Mouse (Mus musculus): ENCODE data around the gene Pcca.
"Not testable (repeated sequence)": the region's sequence is repeated elsewhere in the genome, so short reads cannot be mapped to it uniquely, and the experiment has no call there.

Gene Pcca

DNA sequence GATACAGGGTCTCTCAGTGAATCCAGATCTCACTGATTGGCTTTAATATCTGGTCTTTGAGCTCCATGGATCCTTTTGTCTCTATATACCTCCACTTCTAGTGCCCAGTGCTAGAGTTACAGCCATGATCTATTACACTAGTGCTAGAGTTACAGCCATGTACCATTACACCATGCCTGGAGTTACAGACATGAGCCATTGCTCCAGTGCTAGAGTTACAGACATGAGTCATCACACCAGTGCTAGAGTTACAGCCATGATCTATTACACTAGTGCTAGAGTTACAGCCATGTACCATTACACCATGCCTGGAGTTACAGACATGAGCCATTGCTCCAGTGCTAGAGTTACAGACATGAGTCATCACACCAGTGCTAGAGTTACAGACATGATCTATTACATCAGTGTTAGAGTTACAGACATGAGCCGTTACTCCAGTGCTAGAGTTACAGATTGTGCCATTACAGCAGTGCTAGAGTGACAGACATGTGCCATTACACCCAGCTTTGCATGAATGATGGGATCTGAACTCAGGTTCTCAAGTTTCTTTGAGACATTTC, 26.8 kb downstream of the Pcca start:
- not testable (repeated sequence) for DNase-seq (ENCODE audit: low spot score)

- no peak for DNase-seq (ENCODE audit: low spot score)
Measured at GRCm38 (mm10) chr14:122570862-122571261, 36.7 kb downstream of the Pcca start.

DNA sequence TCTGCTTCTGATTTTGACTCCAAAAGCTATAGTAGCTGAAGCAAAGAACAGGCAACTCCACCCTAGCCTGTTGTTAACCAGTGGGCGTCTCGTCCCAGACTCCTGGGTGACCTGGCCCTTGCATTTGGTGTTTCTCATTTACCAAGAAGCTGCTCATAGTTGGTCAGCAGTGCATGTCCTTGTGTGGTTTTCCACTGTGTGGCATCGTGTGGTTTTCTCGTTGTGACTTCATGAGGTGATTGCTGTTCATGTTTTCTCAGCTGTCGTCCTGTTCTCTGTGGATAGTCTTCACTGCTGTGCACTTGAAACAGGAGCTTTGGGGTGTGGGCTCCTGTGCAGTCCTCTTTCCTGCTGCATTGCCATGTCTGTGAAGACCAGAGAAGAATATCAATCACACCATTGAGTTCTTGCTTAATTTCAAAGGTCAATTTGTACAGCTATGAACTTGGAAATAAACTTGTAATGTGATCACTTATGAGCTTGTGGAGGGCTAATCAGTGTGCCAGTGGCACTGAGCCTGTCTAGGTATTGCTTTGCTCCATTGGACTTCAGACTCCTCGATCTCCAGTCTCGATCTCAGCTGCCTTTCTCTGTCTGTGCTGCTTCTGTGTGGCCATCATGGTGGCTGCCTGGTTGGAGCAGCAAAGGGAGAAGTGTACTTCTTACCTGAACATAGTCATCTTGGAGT, 40.1 kb downstream of the Pcca start:
- no peak for DNase-seq (ENCODE audit: low spot score)

DNA sequence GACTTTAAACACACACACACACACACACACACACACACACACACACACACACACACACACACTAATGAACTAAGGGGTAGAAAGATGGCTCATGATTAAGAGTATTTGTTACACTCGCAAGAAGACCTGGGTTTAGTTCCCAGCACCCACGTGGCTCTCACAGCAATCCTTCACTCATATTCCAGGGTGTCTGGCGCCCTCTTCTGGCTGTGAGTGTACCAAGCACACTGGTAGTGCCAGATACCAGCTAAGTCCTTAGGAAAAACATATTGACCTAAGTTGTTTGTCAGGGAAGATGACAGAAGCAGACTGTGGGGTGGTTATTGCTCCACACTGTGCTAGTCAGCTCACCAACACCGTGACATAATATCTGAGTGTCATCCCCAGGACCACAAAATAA, 43.7 kb downstream of the Pcca start:
- DNase-seq (ENCODE audit: low spot score): no peak

DNA sequence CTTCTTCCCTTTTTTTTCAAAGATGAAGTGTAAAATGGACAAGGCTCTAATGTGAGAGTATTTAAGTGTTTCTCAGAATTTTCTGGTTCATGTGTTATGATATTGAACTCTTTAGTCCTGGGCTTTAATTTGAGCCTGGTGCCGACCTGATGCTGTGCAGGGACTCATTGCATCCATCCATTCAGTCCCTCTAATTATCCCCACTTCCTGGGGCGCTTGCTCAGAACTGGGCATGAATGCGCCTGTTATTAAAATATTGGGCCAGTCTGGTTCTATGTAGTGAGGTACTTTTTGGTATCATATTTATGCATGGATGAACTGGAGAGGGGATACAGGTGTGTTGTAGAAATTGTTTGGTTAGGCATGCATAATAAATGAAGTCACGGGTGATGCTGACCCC, 47.9 kb downstream of the Pcca start:
- no peak for DNase-seq (ENCODE audit: low spot score)

- no peak for DNase-seq (ENCODE audit: low spot score)
Measured at GRCm38 (mm10) chr14:122582491-122583077, 48.5 kb downstream of the Pcca start.

DNA sequence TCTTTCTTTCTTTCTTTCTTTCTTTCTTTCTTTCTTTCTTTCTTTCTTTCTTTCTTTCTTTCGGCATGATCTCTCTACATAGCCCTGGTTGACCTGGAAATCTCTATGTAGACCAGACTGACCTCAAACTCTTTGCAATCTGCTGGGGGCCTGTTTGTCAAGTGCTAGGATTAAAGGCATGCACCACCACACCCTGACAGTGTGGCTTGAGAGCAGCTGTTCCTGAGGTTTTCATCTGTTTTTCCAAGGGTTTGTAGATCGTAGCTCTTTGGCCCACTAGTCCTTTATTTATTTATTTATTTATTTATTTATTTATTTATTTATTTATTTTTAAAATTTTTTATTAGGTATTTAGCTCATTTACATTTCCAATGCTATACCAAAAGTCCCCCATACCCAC, 50.0 kb downstream of the Pcca start:
- DNase-seq (ENCODE audit: low spot score): not testable (repeated sequence)

- no peak for DNase-seq (ENCODE audit: low spot score)
Measured at GRCm38 (mm10) chr14:122586942-122587341, 52.8 kb downstream of the Pcca start.

- DNase-seq (ENCODE audit: low spot score): no peak
Measured at GRCm38 (mm10) chr14:122597534-122597933, 63.4 kb downstream of the Pcca start.

GRCm38 (mm10) chr14:122598802-122599201, 64.7 kb downstream of the Pcca start:
- DNase-seq (ENCODE audit: low spot score): no peak

- no peak for DNase-seq (ENCODE audit: low spot score)
Measured at GRCm38 (mm10) chr14:122599839-122600238, 65.7 kb downstream of the Pcca start.

DNA sequence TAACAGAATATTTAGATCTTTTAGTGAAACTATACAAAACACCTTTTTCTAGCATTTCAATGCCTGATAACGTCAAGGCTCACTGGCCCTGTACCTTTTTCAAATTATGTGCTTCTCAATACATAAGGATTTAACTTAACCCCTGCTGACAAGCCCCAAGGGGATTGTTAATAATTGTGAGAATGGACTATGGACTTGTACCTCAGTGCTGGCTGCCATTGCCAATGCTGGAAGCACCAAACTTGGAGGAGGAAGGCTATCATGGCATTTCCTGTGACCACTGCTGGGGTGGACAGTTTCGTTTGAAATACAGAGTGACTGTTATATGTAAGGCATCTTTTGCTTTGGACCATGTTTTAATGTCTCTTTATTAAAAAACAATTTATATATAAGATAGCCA, 68.6 kb downstream of the Pcca start:
- DNase-seq (ENCODE audit: low spot score): no peak

DNA sequence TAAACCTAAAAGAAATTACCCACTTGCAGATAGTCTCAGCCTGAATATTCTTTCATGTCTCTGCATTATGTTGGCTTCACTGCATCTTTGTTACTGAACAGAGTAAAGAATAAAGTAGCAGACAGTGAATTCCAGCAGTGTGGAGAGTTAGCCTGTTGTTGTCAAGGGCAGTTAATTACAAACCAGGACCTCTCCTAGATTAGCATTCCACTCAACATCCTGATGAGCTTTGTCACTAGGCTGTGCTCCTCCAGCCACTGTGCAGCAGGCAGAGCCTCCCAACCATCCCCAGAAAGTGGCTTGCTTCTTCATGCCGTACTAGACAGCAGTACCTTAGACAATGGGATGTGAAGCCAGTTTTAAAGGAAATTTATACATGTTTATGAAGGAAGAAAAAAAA, 72.4 kb downstream of the Pcca start:
- DNase-seq (ENCODE audit: low spot score): no peak

DNA sequence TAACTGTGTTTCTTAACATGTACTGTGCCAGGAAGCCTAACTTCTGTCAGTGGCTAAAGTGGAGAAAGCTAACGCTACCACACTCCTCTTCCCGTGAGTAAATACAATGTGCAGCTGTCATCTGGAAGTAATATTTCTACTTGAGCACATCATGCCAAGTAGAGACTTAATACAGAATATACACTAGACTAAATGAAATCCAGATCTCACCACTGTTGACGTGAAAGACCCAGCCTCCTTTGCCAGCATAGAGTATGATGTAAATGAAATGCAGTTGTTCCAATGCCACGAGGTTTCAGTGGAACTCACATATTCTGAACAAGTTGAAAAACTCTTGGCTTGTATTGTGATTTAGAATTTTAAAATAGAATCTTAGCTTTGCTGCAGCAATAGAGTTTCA, 73.3 kb downstream of the Pcca start:
- no peak for DNase-seq (ENCODE audit: low spot score)

DNA sequence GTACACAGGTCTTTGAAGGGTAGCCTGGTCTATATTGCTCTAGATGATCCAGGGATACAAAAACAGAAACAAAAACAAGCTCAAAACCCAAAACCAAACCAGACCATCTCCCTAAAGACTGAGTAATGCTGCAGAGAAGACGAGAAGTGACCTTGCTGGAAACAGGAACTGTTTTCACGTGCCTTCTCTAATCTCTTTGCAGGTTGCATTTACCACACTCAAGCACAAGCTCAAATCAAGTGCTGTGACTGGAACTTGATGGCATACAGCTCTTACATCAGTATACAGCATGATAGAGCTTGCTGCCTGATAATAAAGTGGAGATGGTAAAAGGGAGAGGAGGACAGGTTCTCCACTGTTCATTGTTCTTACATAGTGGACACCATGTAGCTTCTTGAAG, 74.2 kb downstream of the Pcca start:
- no peak for DNase-seq (ENCODE audit: low spot score)

DNA sequence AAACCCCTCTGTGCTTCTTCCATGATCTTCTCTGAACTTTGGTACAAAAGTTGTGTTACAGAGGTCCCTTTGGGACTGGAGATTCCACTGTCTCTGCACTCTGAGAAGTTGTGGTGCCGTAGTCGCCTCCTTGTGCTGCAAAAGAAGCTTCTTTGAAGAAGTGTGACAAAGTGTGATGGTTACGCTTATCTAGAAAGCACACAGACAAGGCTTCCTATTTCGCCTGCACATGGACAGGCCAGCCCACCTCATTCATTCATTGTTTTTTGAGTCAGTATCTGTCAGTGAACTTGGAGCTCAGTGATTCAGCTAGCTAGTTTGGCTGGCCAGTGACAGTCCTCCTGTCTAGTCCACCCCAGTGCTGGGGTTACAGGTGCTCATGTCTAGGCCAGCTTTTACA, 76.9 kb downstream of the Pcca start:
- DNase-seq (ENCODE audit: low spot score): no peak

DNA sequence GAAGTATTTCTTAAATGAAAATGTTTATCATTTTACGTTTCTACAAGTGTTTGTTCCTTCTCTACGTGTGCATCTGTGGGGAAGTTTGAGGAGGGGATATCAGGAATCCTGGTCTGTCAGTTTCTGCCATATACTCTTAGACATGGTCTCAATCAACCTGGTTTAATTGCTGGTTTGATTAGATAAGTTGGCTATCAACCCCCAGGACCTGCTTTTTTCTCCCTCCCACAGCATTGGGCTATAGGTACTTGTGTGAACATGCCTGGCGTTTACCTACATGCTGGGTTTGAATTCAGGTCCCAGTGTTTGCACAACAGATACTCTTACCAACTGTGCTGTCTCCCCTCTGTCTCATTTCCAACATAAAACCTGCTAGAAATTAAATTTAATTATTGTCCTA, 78.2 kb downstream of the Pcca start:
- DNase-seq (ENCODE audit: low spot score): no peak

DNA sequence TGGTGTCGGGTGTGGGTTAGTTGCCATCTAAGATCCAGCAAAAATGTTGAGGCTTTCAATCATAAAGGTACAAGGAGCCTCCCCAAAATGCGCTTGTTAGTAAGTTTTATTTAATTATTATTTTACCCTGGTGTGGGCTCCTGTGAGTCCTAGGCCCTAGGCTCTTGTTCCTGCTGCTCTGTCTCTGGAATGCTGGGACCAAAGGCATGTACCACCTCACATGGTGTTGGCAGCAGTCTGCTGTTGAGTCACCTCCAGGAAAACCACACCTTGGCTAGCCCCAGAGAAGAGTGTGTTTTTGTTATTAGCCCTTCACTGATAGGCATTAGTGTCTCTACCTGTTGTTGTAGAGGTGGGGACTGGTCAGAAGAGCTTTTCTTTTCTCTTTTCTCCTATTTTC, 83.5 kb downstream of the Pcca start:
- no peak for DNase-seq (ENCODE audit: low spot score)

GRCm38 (mm10) chr14:122633416-122633815, 99.3 kb downstream of the Pcca start:
- no peak for DNase-seq (ENCODE audit: low spot score)

- no peak for DNase-seq (ENCODE audit: low spot score)
Measured at GRCm38 (mm10) chr14:122636601-122637000, 102.5 kb downstream of the Pcca start.

GRCm38 (mm10) chr14:122637798-122638555, 103.9 kb downstream of the Pcca start:
- DNase-seq (ENCODE audit: low spot score): no peak

DNA sequence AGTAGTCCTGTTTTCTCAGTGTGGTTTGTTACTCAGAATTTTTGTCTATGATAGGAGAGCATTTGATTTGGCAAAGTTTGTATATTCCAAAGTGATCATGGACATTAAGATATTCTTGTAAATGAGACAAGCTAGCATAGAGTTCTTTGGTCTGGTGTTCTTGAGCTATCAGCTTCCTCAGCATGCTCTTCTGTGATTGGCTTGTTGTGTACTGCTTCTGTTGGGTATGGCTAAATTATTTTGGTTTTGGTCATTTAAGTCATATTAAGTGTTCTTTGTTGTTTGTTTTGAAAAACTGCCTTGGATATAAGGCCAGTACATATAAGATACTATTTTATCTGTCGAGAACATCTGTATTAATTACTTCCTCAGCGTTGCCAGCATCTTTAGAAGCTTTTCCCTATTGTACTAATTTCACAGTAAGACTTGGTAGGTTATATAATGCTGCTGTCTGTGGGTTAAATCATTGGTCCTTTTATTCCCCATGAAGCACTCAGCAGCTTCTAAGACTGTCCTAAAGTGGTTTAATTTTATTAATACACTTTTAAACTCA, 105.1 kb downstream of the Pcca start:
- no peak for DNase-seq (ENCODE audit: low spot score)

DNA sequence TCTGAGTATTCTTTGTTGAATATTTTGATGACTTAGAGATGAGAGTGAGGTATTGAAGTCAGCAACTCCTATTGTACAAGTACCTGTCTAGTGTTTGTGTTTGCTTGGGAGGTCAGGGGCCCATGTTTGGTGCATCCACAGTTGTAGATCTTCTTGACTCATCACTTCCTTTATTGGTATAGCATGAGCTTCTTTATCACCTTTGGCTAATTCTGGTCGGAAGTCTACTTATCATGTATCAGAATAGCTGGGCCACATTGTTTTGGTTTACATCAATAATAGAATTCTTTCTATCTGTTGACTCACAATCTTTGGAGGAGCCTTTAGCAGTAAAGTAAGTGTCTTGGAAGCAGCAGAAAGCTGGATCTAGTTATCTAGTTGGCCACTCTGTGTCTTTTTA, 108.3 kb downstream of the Pcca start:
- no peak for DNase-seq (ENCODE audit: low spot score)
